Mouse (Mus musculus): ENCODE results near the gene Slc25a11. TPM values are rescaled to one million over a fixed set of nuclear protein-coding genes. Genes with fewer than 3 reads are reported as not detected.

Gene Slc25a11
- total RNA-seq, 2 experiments from 2014 or later = 113 to 125 TPM

- intact Hi-C loops (cut with DNase I) = no loop called here
- DNase-seq (ENCODE audit: low spot score in 2 of 2) = no peak
Observed at GRCm38 (mm10) chr11:70635601-70636000, 11.7 kb downstream of the Slc25a11 start.

- no peak for DNase-seq (ENCODE audit: low spot score in 2 of 2)
- intact Hi-C loops (cut with DNase I) = loop anchor here (5.0 kb wide), 1 partner anchor 127 kb away; no protein-coding TSS in a partner anchor
Observed at GRCm38 (mm10) chr11:70630129-70630528, 17.1 kb downstream of the Slc25a11 start.

GRCm38 (mm10) chr11:70629557-70629956 is 17.7 kb downstream of the Slc25a11 start:
- DNase-seq (ENCODE audit: low spot score in 2 of 2) = no peak

DNA sequence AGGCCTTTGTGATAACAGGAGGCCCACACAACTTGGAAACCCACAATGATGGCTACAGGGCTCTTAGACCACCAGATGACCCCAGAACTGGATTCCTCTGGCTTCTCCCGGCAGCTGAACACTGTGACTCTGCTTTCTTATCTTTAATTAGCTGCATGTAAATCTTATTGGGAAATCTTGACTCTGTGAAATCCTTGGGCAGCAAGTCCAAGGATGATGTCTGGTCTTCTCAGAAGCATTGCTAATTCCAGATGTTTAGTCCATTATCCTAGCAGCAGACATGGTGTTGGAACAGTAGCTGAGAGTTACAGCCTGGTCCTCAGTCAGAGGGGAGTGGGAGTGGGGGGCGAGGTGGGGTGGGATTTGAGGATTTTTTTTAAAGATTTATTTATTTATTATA is 18.8 kb downstream of the Slc25a11 start:
- intact Hi-C loops (cut with DNase I) = loop anchor here (10.0 kb wide), 1 partner anchor 214 kb away; the partner anchor contains the start of gene Pelp1
- DNase-seq (ENCODE audit: low spot score in 2 of 2) = no peak

More at GRCm38 (mm10) chr11:70629557-70629956, 17.7 kb downstream of the Slc25a11 start:
- intact Hi-C loops (cut with DNase I) = loop anchor here (10.0 kb wide), 1 partner anchor 215 kb away; the partner anchor contains the start of gene Pelp1

DNA sequence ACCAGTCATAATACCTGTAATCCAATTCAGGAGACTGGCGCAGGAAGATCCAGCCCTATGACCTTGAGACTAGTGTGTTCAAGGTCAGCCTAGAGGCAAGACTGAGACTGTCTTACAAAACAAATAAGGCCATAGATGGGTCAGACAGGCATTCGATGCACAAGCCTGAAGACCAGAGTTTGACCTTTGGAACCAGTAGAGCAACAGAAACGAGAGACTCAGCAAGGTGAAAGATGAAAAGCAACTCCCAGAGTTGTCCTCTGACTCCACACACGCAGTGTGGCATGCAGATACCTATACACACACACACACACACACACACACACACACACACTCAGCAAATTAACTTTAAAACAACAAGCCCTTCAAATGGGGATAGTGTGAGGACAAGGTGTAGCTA is 20.4 kb downstream of the Slc25a11 start:
- intact Hi-C loops (cut with DNase I) = loop anchor here (10.0 kb wide), 1 partner anchor 212 kb away; the partner anchor contains the start of gene Pelp1
- no peak for DNase-seq (ENCODE audit: low spot score in 2 of 2)

- no peak for DNase-seq (ENCODE audit: low spot score in 2 of 2)
- intact Hi-C loops (cut with DNase I) = loop anchor here (10.0 kb wide), 1 partner anchor 211 kb away; the partner anchor contains the start of gene Pelp1
Observed at GRCm38 (mm10) chr11:70625473-70625872, 21.8 kb downstream of the Slc25a11 start.

GRCm38 (mm10) chr11:70623053-70623742 is 24.1 kb downstream of the Slc25a11 start:
- no peak for DNase-seq (ENCODE audit: low spot score in 2 of 2)
- intact Hi-C loops (cut with DNase I) = loop anchor here (2.0 to 10.0 kb wide), 2 partner anchors 106 to 208 kb away; partner anchors contain the start of gene Pelp1

DNA sequence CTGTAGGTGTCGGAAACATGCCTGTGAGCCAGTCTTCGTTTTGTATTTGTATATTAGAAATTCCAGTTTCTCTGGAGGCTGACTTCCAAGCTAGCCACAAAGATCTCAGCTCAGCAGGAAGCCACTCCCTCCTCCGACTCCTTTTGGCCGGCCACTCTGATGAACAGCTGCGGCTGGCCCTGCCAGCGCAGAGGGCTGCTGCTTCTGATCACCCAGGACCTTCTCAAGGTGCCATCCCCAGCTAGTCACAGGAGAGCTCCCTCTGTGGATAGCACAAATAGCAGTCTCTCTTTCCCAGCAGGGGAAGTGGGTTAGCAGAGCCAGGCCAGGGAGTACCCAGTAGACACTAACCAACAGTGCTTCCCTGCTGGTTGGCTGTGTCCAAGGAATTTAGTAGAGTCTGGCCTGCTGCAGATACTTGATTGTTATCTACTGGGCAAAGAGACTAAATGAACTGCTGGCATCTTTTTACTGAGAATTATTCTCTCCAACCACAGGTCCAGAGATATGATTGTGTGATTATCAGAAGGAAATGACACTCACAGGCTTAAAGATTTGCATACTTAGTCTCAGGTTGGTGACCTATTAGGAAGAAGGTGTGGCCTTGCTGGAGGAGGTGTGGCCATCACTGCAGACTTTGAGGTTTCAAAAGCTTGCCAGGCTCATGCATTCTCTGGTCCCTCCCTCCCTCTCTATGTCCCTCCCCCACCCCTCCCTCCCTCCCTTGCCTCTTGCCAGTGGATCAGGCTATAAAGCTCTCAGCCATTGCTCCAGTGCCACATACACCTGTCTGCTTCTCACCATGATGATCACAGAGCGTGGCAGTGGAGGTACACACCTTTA is 25.1 kb downstream of the Slc25a11 start:
- DNase-seq (ENCODE audit: low spot score in 2 of 2) = no peak
- intact Hi-C loops (cut with DNase I) = loop anchor here (2.0 to 10.0 kb wide), 2 partner anchors 105 to 207 kb away; partner anchors contain the start of gene Pelp1

DNA sequence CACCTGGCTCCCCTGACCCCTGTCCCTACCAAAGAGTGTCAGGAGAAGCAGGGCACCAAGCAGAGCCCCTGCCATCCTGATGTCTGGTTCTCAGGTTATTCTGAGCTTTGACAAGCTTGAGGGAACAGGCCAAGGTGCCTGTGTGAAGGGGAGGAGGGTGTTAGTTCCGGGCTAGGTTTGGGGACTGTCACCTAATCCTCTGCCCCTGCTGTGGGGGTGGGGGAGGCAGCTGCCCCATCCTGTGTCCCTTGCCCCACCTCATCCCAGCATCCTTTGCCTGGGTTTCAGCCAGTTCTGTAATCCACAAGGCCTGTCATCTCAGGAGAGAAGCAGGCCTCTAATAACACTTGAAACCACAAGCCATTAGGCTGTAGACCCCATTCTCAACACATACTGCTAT is 28.2 kb downstream of the Slc25a11 start, which contains the start of gene Chrne:
Gene Chrne (minus strand): TSS at position 116 of the 400 bp plus-strand sequence.
- intact Hi-C loops (cut with DNase I) = no loop called here

GRCm38 (mm10) chr11:70615516-70616093 is 31.7 kb downstream of the Slc25a11 start, which contains the start of gene 4930544D05Rik:
Gene 4930544D05Rik, plus strand, starts transcription at chr11:70615848.
- no peak for DNase-seq (ENCODE audit: low spot score in 2 of 2)
- intact Hi-C loops (cut with DNase I) = no loop called here

More for the DNA sequence above, 28.2 kb downstream of the Slc25a11 start, which contains the start of gene Chrne:
- no peak for DNase-seq (ENCODE audit: low spot score in 2 of 2)

DNA sequence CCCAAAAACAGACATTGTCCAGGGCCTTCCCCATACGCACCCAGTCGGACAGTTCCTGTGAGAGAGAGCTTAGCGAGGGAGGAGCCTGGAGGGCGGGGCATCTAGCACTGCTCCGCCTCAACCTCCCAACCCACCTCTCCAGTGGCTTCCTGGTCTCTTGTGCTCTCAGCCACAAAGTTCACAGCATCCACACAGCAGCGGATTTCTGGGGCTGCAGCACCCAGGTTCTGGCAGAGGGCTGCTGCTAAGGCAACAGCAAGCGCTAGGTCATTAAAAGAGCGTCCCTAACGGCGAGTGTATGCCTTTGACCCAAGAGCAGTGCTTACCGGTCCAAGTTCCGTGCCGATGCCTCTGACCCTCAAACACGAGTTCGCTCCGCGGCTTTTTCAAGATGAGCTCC is 32.2 kb downstream of the Slc25a11 start:
- intact Hi-C loops (cut with DNase I) = no loop called here

GRCm38 (mm10) chr11:70612505-70612904 is 34.8 kb downstream of the Slc25a11 start:
- no peak for DNase-seq (ENCODE audit: low spot score in 2 of 2)
- intact Hi-C loops (cut with DNase I) = no loop called here

More for the DNA sequence above, 32.2 kb downstream of the Slc25a11 start:
- DNase-seq (ENCODE audit: low spot score in 2 of 2) = no peak

- intact Hi-C loops (cut with DNase I) = no loop called here
- no peak for DNase-seq (ENCODE audit: low spot score in 2 of 2)
Observed at GRCm38 (mm10) chr11:70610752-70611151, 36.5 kb downstream of the Slc25a11 start.

DNA sequence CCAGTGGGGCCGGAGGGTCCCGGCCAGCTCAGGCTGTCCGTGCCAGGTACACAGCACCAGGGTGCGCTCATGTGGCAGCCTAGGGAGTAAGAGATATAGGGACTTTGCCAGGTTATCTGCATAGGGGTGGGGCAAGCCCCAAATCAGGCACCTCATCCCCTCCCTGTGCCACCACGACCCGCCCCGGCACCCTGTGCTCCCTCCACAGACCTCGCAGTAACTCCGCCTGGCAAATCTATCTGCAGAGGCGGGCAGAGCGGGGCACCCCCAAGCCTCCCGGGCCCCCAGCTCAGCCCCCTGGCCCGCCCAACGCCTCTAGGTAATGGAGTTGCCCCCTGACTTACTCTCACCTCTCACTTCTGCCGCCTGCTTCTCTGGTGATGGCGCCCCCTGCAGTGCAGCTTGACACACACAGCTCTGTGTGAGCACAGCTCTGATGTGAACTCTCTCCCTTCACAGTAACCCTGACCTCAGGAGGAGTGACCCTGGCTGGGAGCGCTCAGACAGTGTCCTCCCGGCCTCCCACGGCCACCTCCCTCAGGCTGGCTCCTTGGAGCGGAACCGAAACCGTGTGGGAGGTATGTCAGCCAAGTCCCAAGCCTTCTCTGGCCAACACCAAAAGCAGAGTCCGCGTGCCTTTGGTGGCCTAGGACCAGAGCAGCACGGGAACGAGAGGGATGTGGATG is 38.8 kb downstream of the Slc25a11 start:
- intact Hi-C loops (cut with DNase I) = loop anchor here (5.0 kb wide), 1 partner anchor 71 kb away; no protein-coding TSS in a partner anchor
- no peak for DNase-seq (ENCODE audit: low spot score in 2 of 2)

GRCm38 (mm10) chr11:70607611-70608010 is 39.7 kb downstream of the Slc25a11 start:
- DNase-seq (ENCODE audit: low spot score in 2 of 2) = no peak
- intact Hi-C loops (cut with DNase I) = loop anchor here (5.0 kb wide), 1 partner anchor 70 kb away; no protein-coding TSS in a partner anchor

- intact Hi-C loops (cut with DNase I) = loop anchor here (5.0 kb wide), 1 partner anchor 69 kb away; no protein-coding TSS in a partner anchor
- no peak for DNase-seq (ENCODE audit: low spot score in 2 of 2)
Observed at GRCm38 (mm10) chr11:70606717-70607116, 40.6 kb downstream of the Slc25a11 start.

- intact Hi-C loops (cut with DNase I) = loop anchor here (5.0 kb wide), 1 partner anchor 68 kb away; no protein-coding TSS in a partner anchor
- peak in 1 of 2 experiments; percentile 56 for DNase-seq (ENCODE audit: low spot score in 2 of 2)
Observed at GRCm38 (mm10) chr11:70605024-70605566, 42.2 kb downstream of the Slc25a11 start.

DNA sequence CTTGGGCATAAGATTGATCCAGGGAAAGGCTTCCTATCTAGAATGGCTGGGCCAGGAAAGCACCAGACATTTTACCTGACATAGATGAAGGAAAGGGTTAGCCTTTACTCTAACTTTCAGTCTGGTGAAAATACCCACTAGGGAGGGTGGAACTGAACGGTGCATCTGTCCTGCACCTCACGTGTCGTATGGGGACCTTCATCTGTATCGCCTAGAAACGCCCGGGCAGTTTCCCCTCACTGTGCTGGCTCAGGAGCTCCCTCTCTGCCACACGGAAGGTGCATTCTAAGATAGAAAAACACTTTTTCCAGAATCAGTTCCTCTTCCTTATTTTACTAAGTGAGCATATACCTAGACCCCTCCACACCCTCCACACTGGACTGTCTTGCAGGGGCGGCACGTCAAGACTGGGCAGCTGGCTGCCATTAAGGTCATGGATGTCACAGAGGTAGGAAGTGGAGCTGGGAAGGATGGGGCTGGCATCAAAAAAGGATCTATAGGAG is 48.8 kb downstream of the Slc25a11 start:
- DNase-seq (ENCODE audit: low spot score in 2 of 2) = no peak
- intact Hi-C loops (cut with DNase I) = loop anchor here (5.0 kb wide), 1 partner anchor 36 kb away; the partner anchor contains the start of gene Mink1
